Mouse (Mus musculus) bone marrow, adult 2 months (tissue): ENCODE measurements at regions not wholly inside any gene's neighbourhood (a gene's known extent, or its start where the extent isn't known, plus 50 kb on each side); places are given as distances from the start of the nearest gene placed in this dataset.
"Not testable (repeated sequence)": the region's sequence is repeated elsewhere in the genome, so short reads cannot be mapped to it uniquely, and the experiment has no call there.

Source experiments
- CTCF ChIP-seq: fragments of 200-500 bp; IDR thresholded peaks from 2 replicates; pipeline ENCODE4 v1.5.1; 2011; ENCODE audit warnings: low read length, control low read depth; ENCODE audit not compliant: control insufficient read depth, insufficient read depth
- POLR2A ChIP-seq: fragments of 200-500 bp; IDR thresholded peaks from 2 replicates; pipeline ENCODE4 v1.6.1; 2011; ENCODE audit warnings: low read depth, mild to moderate bottlenecking, control low read depth, low read length, borderline replicate concordance; ENCODE audit not compliant: control insufficient read depth

GRCm38 (mm10) chr12:17891663-17892310, 201.1 kb downstream of the Hpcal1 start:
- not testable (repeated sequence) for TF ChIP-seq CTCF, POLR2A
